Mouse (Mus musculus) adrenal gland, postnatal 25 days (tissue): ENCODE data around the gene Gga2. TPM values are rescaled to one million over a fixed set of nuclear protein-coding genes. Genes with fewer than 3 reads are reported as not detected.

Source experiments
- DNase-seq: peaks from one replicate; pipeline ENCODE4 v3.0.0; 2021; ENCODE audit warnings: mixed read lengths
- total RNA-seq: library from RNA; stranded (reverse); gene quantifications from 2 replicates; pipeline ENCODE4 v1.2.3, GENCODE M21; 2021

Gga2 gene
- total RNA-seq, 1 experiment from 2014 or later = 17.6 TPM

GRCm38 (mm10) chr7:122000396-122000795 lies 20.6 kb downstream of the Gga2 start:
- DNase-seq = no peak

GRCm38 (mm10) chr7:121995961-121996360 lies 25.1 kb downstream of the Gga2 start:
- no peak for DNase-seq

GRCm38 (mm10) chr7:121981307-121981871 lies 39.6 kb downstream of the Gga2 start, which contains the start of gene Cog7:
TSS of gene Cog7 (minus strand) at chr7:121981711.
- DNase-seq = peak; percentile 94

- DNase-seq = peak; percentile 59
Measured at GRCm38 (mm10) chr7:121975031-121975430, 46.0 kb downstream of the Gga2 start.

GRCm38 (mm10) chr7:121971698-121972097 lies 49.3 kb downstream of the Gga2 start:
- no peak for DNase-seq

- no peak for DNase-seq
Measured at GRCm38 (mm10) chr7:121970250-121970649, 50.8 kb downstream of the Gga2 start.

GRCm38 (mm10) chr7:121968816-121969215 lies 52.2 kb downstream of the Gga2 start:
- no peak for DNase-seq

GRCm38 (mm10) chr7:121968242-121968641 lies 52.8 kb downstream of the Gga2 start:
- DNase-seq = no peak

GRCm38 (mm10) chr7:121966169-121966568 lies 54.9 kb downstream of the Gga2 start:
- no peak for DNase-seq

GRCm38 (mm10) chr7:121963883-121964398 lies 57.1 kb downstream of the Gga2 start:
- DNase-seq = no peak

GRCm38 (mm10) chr7:121962571-121962959 lies 58.5 kb downstream of the Gga2 start:
- DNase-seq = no peak

- no peak for DNase-seq
Measured at GRCm38 (mm10) chr7:121961913-121962570, 59.0 kb downstream of the Gga2 start.

- no peak for DNase-seq
Measured at GRCm38 (mm10) chr7:121955802-121956201, 65.2 kb downstream of the Gga2 start.

GRCm38 (mm10) chr7:121954891-121955669 lies 65.9 kb downstream of the Gga2 start:
- no peak for DNase-seq

- DNase-seq = no peak
Measured at GRCm38 (mm10) chr7:121947513-121947912, 73.5 kb downstream of the Gga2 start.

GRCm38 (mm10) chr7:121946196-121946595 lies 74.8 kb downstream of the Gga2 start:
- DNase-seq = no peak

- no peak for DNase-seq
Measured at GRCm38 (mm10) chr7:121942371-121942770, 78.7 kb downstream of the Gga2 start.

- DNase-seq = no peak
Measured at GRCm38 (mm10) chr7:121941640-121942039, 79.4 kb downstream of the Gga2 start.

- no peak for DNase-seq
Measured at GRCm38 (mm10) chr7:121941016-121941415, 80.0 kb downstream of the Gga2 start.

- DNase-seq = no peak
Measured at GRCm38 (mm10) chr7:121939729-121940128, 81.3 kb downstream of the Gga2 start.

- DNase-seq = no peak
Measured at GRCm38 (mm10) chr7:121939244-121939643, 81.8 kb downstream of the Gga2 start.

- no peak for DNase-seq
Measured at GRCm38 (mm10) chr7:121938124-121938891, 82.7 kb downstream of the Gga2 start.
